Mouse (Mus musculus): Measurements from ENCODE around the gene Fam209.

DNA sequence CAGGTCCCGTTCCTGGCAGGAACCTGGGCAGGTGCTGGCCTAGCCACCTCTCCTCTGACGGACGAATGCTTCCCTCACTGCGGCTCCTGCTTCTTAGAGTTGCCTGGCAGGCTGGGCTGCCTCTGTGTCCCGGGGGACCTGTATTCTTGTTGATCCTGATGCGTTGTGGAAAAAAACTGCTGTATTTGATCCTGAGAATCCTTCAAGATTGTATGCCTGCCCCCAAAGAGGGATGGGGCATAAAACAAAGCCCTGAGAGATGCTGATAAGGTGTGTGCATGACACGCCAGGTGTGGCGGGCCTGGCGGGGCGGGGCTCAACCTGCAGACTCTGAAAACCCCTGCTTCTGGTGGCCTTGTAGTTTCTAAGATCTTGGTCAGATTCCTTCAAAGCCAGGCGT, 13.8 kb upstream of the Fam209 start, which contains the start of gene Gcnt7:
- TF ChIP-seq POLR2A (IDR thresholded peaks at IDR 0.05; ENCODE audit: low read depth, low read length) (no peak), CTCF (IDR thresholded peaks at IDR 0.05; ENCODE audit: borderline replicate concordance, insufficient read depth, low read length) (no peak)

Data from embryonic fibroblast, embryonic 13.5 days (primary cell).